Mouse (Mus musculus) kidney, embryonic 14.5 days (tissue): ENCODE results near the gene Adap1. TPM values are rescaled to one million over a fixed set of nuclear protein-coding genes. Genes with fewer than 3 reads are reported as not detected.

Experiments used
- ATAC-seq: fragments of 200-750 bp; cut with Nextera tagmentation; 2 replicates; pipeline ENCODE4 v1.8.0; 2017; ENCODE audit warnings: moderate number of reproducible peaks, mild to moderate bottlenecking, moderate TSS enrichment, moderate library complexity; ENCODE audit not compliant: low FRiP score, low TSS enrichment
- H3K27ac ChIP-seq: fragments of 300-500 bp; sonication (generic); 2 replicates; pipeline ENCODE4 v1.5.1; 2014; ENCODE audit warnings: low read depth, mild to moderate bottlenecking, low read length, moderate library complexity, mixed read lengths
- H3K27me3 ChIP-seq: fragments of 300-500 bp; sonication (generic); 2 replicates; pipeline ENCODE4 v1.6.1; 2014; ENCODE audit warnings: mild to moderate bottlenecking, low read length; ENCODE audit not compliant: control insufficient read depth, insufficient read depth
- H3K36me3 ChIP-seq: fragments of 300-500 bp; sonication (generic); 2 replicates; pipeline ENCODE4 v1.6.1; 2014; ENCODE audit warnings: low read length, mixed read lengths; ENCODE audit not compliant: control insufficient read depth, insufficient read depth
- H3K4me1 ChIP-seq: fragments of 300-500 bp; sonication (generic); 2 replicates; pipeline ENCODE4 v1.6.1; 2014; ENCODE audit warnings: low read length, mixed read lengths; ENCODE audit not compliant: control insufficient read depth, insufficient read depth
- H3K4me2 ChIP-seq: fragments of 300-500 bp; sonication (generic); replicated peaks from 2 replicates; pipeline ENCODE4 v1.6.1; 2014; ENCODE audit warnings: low read depth, mild to moderate bottlenecking, low read length
- H3K4me3 ChIP-seq: fragments of 300-500 bp; sonication (generic); 2 replicates; pipeline ENCODE4 v1.5.1; 2014; ENCODE audit warnings: mild to moderate bottlenecking, low read length
- H3K9ac ChIP-seq: fragments of 300-500 bp; sonication (generic); 2 replicates; pipeline ENCODE4 v1.6.1; 2014; ENCODE audit warnings: low read depth, mild to moderate bottlenecking, low read length, moderate library complexity
- H3K9me3 ChIP-seq: fragments of 300-500 bp; sonication (generic); 2 replicates; pipeline ENCODE4 v1.6.1; 2016; ENCODE audit warnings: low read length; ENCODE audit not compliant: control insufficient read depth
- whole genome bisulfite sequencing: fragments of 180-500 bp; shearing (Covaris S2); extraction: QIAGEN DNeasy Blood & Tissue Kit; methylation state at CpG from one replicate; pipeline ENCODE4 v1.1.7; 2014; 5-methylcytosine and 5-hydroxymethylcytosine counted together
- microRNA counts: library from miRNA; unstranded; fragments of <30 nt; microRNA quantifications from one replicate; lab custom pipeline; 2017
- microRNA-seq: library from miRNA; unstranded; fragments of <30 nt; microRNA quantifications from one replicate; pipeline ENCODE4, GENCODE M21; 2016
- polyA plus RNA-seq: library from polyadenylated mRNA; unstranded; fragments of >200 nt; fragmentation: Nextera tagmentation; extraction: Ambion mirVana; gene quantifications from 2 replicates; pipeline ENCODE4 v1.2.1, GENCODE M21; 2014

Gene Adap1
- polyA plus RNA-seq, 1 experiment from 2014 or later, result 0.89 TPM

GRCm38 (mm10) chr5:139227236-139227635, 98.2 kb downstream of the Adap1 start:
- H3K27me3 ChIP-seq, result no peaks in the 10 kb centered on the region
- no peaks in the 10 kb centered on the region for H3K9me3 ChIP-seq
- H3K4me2 ChIP-seq, result no peak overlapping the region
- no peaks in the 10 kb centered on the region for H3K4me1 ChIP-seq
- ATAC-seq, result no peak
- 90% methylated on average over 4 of the region's 4 CpGs for WGBS
- H3K36me3 ChIP-seq, result peaks cover 81% of the 10 kb centered on the region
- H3K4me3 ChIP-seq, result no peak overlapping the region
- no peak overlapping the region for H3K9ac ChIP-seq
- no peak overlapping the region for H3K27ac ChIP-seq

GRCm38 (mm10) chr5:139223331-139223730, 102.1 kb downstream of the Adap1 start:
- Histone ChIP-seq H3K36me3 (peaks cover 65% of the 10 kb centered on the region), H3K9ac (no peak overlapping the region), H3K4me2 (no peak overlapping the region), H3K27ac (no peak overlapping the region), H3K27me3 (no peaks in the 10 kb centered on the region), H3K4me3 (no peak overlapping the region), H3K9me3 (no peaks in the 10 kb centered on the region), H3K4me1 (no peaks in the 10 kb centered on the region)
- no peak for ATAC-seq
- 95% methylated on average over 10 of the region's 10 CpGs for WGBS

MicroRNA genes within 50 kb of the gene (microRNA counts, 519-probe panel; counts per million panel counts)
- microRNA mmu-miR-339-3p (lab: Ali Mortazavi, UCI) (not detected), microRNA mmu-miR-339-5p (lab: Ali Mortazavi, UCI) (not detected)

Small RNA genes within 50 kb of the gene (microRNA-seq; reads per million reads assigned to microRNA genes)
- gene Mir339, result 491 reads per million, percentile 73 among the genes with 10 or more reads in this experiment

Other genes with a start within 250 kb of the Adap1 start
- 10.0 and 15.7 TPM in 2 replicates for gene Prkar1b, start 175.6 kb downstream of the Adap1 start, polyA plus RNA-seq
- 9.1 and 11.5 TPM in 2 replicates for gene Dnaaf5, start 175.4 kb downstream of the Adap1 start, polyA plus RNA-seq
- 29.2 and 59.5 TPM in 2 replicates for gene Sun1, start 125.0 kb downstream of the Adap1 start, polyA plus RNA-seq
- 132 and 156 TPM in 2 replicates for gene Get4, start 73.3 kb downstream of the Adap1 start, polyA plus RNA-seq
- gene Cox19, start 25.8 kb upstream of the Adap1 start, polyA plus RNA-seq, result 105 and 119 TPM in 2 replicates
- not detected in 2 replicates for gene Cyp2w1, start 27.0 kb upstream of the Adap1 start, polyA plus RNA-seq
- gene Gpr146, start 52.1 kb upstream of the Adap1 start, polyA plus RNA-seq, result 2.7 and 3.1 TPM in 2 replicates
- 0.47 and 0.77 TPM in 2 replicates for gene C130050O18Rik, start 79.7 kb upstream of the Adap1 start, polyA plus RNA-seq
- 2.6 and 3.4 TPM in 2 replicates for gene Gper1, start 97.5 kb upstream of the Adap1 start, polyA plus RNA-seq
- gene 3110082I17Rik, start 134.9 kb upstream of the Adap1 start, polyA plus RNA-seq, result 31.6 and 40.6 TPM in 2 replicates
- 6.2 and 6.8 TPM in 2 replicates for gene Zfand2a, start 158.9 kb upstream of the Adap1 start, polyA plus RNA-seq
- gene Uncx, start 217.9 kb upstream of the Adap1 start, polyA plus RNA-seq, result 130 and 131 TPM in 2 replicates